Mouse (Mus musculus): Measurements from ENCODE around the gene Slc24a2.

DNA sequence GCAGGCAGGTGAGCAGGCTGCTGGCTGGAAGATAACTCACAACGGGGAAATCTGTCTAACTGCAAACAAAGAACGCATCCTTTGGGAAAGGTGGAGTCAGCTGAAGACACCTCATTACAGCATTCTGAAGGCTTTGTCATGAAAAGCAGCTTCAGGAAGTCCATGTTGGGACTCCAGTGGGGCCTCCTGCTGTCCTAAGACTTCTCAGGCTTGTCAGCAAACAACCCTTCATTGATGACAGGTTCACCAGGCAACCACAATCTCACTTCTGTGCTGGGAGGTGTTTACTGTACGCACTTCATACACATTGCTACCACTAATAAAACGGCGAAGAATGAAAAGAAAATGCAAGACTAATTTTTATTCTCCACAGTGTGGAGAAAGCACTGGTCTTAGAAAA, 165.1 kb downstream of the Slc24a2 start:
- no peak for TF ChIP-seq POLR2A (IDR thresholded peaks at IDR 0.05; ENCODE audit: borderline replicate concordance, extremely low read depth, low read depth, low read length)
- no peak for TF ChIP-seq CTCF (IDR thresholded peaks at IDR 0.05; ENCODE audit: insufficient read depth, low read length)
